Mouse (Mus musculus): ENCODE data around the gene Eid3.

Eid3 gene

GRCm38 (mm10) chr10:82866356-82866755, at the start of gene Eid3:
TSS of gene Eid3 (plus strand) at chr10:82866626.
- DNase-seq (ENCODE audit: low spot score in 2 of 2), result no peak

DNA sequence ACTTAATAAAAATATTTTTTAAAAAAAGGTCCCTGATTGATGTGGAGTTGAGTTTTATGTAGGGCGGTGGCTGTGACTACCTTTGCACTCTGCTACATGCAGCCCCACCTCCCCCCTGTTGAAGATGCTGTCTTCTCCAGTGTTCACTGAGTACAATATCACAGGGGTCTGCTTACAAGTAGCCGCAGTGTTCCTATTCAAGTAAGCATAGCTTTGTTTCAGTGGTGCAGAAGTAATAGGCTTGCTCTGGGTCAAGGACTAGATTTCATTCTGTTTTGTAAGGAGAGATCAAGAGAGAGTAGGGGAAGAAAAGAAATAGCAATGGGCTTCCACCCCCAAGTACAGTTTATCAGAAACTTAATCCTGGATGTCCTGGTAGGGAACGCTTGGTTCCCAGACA, 48.9 kb upstream of the Eid3 start:
- DNase-seq (ENCODE audit: low spot score in 2 of 2), result peak in 1 of 2 experiments; percentile 34

DNA sequence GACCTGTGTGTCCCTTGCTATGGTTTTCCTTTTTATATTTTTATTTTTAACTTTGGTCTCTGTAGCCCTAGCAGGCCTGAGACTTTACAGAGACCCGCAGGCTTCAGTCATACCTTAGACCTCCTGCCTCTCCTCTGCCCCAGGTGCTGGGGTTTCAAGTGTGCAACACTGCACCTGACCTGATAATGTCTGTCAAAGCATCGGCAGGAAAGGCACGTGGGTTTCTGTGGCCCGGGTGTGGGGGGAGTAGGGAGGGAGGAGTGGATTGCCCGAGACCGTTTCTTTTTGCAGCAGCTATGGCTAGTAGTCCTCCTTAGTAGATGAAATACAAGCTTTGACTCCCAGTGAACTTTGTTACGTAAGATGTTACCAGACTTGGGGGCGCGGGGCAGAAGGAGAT, 48.5 kb upstream of the Eid3 start:
- peak in 1 of 2 experiments; percentile 59 for DNase-seq (ENCODE audit: low spot score in 2 of 2)

- DNase-seq (ENCODE audit: low spot score in 2 of 2), result peak in 1 of 2 experiments; percentile 56
Observed at GRCm38 (mm10) chr10:82818661-82819060, 47.8 kb upstream of the Eid3 start.

- no peak for DNase-seq (ENCODE audit: low spot score in 2 of 2)
Observed at GRCm38 (mm10) chr10:82823108-82823778, 43.2 kb upstream of the Eid3 start.

DNA sequence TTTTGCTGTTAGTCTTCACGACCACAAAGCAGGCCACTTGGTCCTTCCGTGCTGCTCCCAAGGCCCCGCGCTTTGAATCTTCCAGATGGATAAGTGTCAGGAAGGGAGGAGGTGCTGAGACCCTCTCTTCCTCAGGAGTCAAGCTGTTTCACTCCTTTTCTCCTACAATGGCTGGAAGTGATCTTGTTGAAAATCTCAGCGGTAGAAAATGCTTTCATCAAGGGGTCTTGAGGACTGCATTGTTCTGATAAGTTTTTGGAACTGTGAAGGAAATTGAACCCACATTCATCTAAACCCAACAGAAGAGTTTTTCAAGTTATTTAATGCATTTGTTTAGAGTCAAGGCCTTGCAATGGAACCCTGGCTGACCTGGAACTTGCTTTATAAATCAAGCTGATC, 42.6 kb upstream of the Eid3 start:
- DNase-seq (ENCODE audit: low spot score in 2 of 2), result no peak

DNA sequence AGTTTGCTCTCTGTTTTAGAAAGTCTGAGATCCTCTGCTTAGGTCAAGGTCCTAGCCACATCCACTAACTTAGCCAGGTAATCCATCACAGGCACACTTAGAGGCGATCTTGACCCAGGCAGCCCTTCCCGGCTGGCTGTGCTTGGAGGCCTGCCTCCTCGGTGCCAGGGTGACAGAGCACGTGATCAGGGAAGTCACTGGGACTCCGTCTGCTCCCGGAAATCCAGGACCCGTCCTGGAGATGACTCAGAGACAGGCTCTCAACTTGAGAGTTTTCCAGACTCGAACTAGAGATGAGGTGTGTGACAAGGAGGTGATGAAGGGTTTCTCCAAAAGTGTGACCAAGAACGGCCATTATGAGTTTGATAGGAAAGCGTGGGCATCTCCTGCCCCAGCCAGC, 41.9 kb upstream of the Eid3 start:
- DNase-seq (ENCODE audit: low spot score in 2 of 2), result no peak

DNA sequence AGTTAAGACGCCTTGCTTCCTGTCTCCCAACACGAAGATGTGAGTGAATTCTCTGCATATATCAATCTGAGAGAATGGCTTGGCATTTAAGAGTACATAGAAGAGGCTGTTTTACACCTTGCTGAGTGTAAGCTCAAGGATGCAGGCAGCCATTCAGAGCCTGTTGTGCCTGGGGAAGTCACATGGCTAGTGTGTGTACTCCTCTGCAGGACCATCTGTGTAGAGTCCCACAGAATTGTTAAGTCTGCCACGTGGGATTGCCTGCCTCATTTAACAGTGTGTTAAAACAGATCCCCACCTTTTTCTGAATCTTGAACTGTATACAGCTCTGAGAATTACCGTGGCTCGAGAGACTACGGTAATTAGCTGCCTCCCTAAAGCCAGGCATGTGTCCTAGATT, 39.9 kb upstream of the Eid3 start:
- DNase-seq (ENCODE audit: low spot score in 2 of 2), result no peak

- DNase-seq (ENCODE audit: low spot score in 2 of 2), result no peak
Observed at GRCm38 (mm10) chr10:82833926-82834325, 32.5 kb upstream of the Eid3 start, which contains the start of gene Txnrd1. TSS of gene Txnrd1 (plus strand) at chr10:82833951.

DNA sequence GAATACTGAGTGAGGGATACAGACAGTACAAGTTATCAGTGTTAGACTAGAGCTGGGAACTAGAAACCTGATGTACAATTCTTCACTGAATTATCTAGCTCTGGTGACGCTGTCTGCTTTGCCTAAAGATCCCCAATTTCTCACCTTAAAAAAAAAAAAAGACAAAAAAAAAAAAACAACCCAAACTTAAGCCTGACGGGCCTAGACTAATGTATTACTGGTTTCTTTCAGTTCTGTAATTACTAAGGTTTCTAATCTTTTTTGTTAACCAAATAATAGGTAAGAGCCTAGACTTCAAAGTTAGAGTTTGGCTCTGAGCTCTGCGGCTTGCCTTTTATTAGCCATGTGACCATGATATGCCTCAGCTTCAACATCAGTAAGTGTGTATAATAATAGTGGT, 30.5 kb upstream of the Eid3 start:
- no peak for DNase-seq (ENCODE audit: low spot score in 2 of 2)

GRCm38 (mm10) chr10:82838390-82838789, 28.0 kb upstream of the Eid3 start:
- DNase-seq (ENCODE audit: low spot score in 2 of 2), result no peak

- no peak for DNase-seq (ENCODE audit: low spot score in 2 of 2)
Observed at GRCm38 (mm10) chr10:82844090-82844489, 22.3 kb upstream of the Eid3 start.

- DNase-seq (ENCODE audit: low spot score in 2 of 2), result no peak
Observed at GRCm38 (mm10) chr10:82844731-82845130, 21.7 kb upstream of the Eid3 start.

DNA sequence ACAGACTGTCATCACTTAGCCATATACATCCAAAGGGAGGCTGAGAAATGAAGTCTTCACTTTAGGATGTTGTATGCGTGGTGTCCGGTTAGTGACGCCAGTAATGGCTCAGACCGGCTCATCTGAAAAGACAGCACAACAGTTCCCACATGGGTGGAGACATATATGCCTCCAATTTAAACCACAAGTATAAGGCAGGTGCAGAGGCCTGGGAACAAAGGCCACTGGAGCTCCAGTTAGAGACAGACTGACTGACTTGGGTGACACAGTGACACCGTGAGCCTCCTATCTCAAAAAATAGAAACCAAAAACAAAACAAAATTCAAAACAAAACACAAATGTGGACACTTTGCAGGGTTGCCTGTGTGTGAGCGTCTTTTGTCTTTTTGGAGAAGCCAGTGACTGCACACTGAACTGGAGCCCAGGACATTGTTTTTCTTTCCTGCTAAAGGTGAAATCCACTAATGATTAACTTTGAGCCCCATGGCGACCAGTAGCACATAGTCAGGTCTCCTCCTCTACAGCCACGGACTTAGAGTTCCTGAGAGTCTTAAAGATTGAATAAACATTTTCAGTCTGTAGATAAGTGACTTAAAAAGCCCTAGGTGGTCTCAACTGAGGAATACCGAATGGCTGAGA, 18.5 kb upstream of the Eid3 start:
- no peak for DNase-seq (ENCODE audit: low spot score in 2 of 2)

- DNase-seq (ENCODE audit: low spot score in 2 of 2), result no peak
Observed at GRCm38 (mm10) chr10:82849686-82850353, 16.6 kb upstream of the Eid3 start.

DNA sequence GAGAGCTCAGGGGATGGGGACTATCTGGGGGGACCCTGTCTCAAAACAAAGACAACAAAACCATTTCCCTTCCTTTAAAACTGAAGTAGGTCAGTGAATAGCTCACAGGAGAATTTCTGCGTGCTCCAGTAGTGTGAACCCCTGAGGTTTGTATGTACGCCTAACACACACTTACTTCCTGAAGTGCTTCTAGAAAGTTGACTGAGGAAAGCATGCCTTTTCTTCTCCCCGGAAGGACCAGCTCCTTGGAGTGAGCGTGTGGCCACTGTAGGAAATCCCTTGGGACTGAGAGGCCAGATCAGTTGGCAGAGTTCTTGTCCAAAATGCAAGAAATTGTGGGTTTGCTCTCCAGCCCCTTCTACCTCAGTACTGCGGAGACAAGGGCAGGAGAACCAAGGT, 16.1 kb upstream of the Eid3 start:
- no peak for DNase-seq (ENCODE audit: low spot score in 2 of 2)

DNA sequence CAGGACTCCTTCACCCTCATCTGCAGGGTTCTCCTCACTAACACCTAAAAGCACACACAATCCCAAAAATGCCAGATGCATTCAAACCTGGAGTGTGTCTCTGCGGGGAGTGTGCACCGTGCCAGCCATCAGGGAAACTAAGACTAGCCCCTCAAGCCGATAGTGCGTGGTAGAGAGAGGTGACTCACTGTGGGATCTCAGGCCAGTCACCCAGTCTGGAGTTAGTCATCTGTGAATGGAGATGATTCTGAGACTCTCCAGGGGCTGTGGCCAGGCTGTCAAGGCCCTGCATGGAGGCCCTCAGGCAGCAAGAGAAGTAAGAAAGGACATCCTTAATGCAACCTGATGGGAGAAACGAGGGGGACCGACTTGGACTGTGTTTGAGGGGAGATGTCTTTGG, 14.7 kb upstream of the Eid3 start:
- DNase-seq (ENCODE audit: low spot score in 2 of 2), result no peak

DNA sequence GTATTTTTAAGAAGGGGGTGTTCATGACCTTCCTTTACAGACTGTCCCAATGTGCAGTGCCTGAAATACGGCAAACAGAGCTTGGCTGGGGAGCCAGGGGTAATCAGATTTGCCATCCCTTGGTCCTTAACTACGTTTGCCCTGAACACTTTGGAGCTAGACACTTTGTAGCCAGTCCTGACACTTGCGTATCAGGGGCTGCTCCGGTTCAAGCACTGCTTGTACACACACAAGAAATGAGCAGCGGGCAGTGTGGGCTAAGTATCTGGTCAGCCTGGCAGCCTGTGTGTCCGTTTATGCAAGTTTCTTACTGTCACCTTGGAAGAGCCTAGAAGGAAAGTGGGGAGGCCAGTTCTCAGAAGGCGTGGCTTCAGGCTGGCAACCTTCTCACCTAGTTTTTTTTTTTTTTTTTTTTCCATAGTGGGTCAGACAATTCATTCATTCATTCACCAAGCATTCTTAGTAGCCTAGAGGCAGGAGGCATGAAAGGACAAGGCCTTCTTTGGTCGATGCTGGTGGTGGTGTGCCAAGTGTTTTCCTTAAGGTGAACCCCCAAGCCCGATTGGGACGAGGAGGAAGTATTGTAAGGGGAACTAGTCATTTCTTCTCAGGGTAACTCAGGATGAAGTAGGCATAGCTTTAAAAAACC, 8.3 kb upstream of the Eid3 start:
- peak in 1 of 2 experiments; percentile 61 for DNase-seq (ENCODE audit: low spot score in 2 of 2)

GRCm38 (mm10) chr10:82858691-82859532, 7.5 kb upstream of the Eid3 start:
- DNase-seq (ENCODE audit: low spot score in 2 of 2), result peak; percentile 89 to 92

DNA sequence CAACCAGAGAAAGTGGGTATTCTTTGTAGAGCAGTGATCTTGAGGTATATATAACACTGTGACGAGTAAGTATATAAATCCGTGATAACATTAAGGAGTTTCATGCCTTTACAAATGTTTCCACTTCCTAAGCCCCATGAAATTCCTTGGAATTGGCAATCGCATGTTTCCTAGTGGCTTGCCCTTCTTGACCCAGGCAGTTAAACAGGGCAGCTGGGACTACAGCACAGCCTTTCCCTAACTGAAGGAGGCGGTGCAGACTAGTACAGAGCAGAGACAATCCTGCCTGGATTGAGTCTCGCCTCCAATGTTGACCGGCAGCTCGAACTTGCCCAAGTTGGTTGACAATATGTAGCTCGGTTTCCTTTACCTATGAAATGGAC, 6.9 kb upstream of the Eid3 start:
- peak; percentile 40 to 72 for DNase-seq (ENCODE audit: low spot score in 2 of 2)

DNA sequence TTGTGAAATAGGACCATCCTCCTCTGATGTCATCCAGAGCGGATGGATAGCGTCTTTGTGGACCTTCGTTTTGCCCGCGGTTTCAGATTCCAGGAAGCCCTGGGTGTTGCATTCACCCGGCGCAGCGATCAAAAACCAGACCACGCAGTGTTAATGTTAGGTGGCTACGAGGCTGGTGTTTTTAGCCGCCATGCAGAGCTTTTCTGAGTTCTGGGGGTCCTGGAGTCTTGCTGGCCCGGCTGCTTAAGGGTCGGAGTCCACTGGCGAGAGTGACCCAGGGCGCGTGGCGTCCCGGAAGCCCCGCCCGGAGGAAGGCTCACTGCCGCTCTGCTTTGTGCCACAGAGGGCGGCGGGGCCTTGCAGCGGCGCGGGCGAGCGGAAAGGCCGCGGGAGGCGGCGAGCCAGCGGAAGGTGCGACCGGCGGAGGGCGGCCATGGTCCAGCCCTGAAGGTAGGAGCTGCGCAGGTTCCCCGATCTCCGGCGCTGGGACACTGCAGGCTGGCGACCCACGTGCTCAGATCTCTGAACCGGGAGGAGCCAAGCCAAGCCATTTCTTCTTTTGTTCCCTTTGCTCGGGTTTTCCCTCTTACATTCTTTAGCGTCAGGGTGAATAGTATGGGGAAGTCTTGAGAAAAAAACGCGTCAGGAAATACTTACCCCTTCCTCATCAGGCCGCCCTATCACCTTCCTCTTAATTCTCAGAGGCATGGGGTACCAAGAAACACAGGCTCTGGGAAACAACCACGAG, 6.1 kb upstream of the Eid3 start:
- DNase-seq (ENCODE audit: low spot score in 2 of 2), result peak; percentile 74 to 88
